Mouse (Mus musculus) limb, embryonic 15.5 days (tissue): ENCODE data around the gene Hoxa5. TPM values are rescaled to one million over a fixed set of nuclear protein-coding genes. Genes with fewer than 3 reads are reported as not detected.

Source experiments
- ATAC-seq: fragments of 200-750 bp; cut with Nextera tagmentation; 2 replicates; pipeline ENCODE4 v1.8.0; 2017; ENCODE audit warnings: low read depth, moderate TSS enrichment; ENCODE audit not compliant: insufficient number of reproducible peaks, low FRiP score, low TSS enrichment
- H3K27ac ChIP-seq: fragments of 300-500 bp; sonication (generic); 2 replicates; pipeline ENCODE4 v1.5.1; 2015; ENCODE audit warnings: moderate library complexity, mild to moderate bottlenecking, inconsistent platforms
- H3K27me3 ChIP-seq: fragments of 300-500 bp; sonication (generic); 2 replicates; pipeline ENCODE4 v1.6.1; 2015; ENCODE audit warnings: inconsistent platforms
- H3K36me3 ChIP-seq: fragments of 300-500 bp; sonication (generic); 2 replicates; pipeline ENCODE4 v1.6.1; 2015; ENCODE audit warnings: inconsistent platforms
- H3K4me1 ChIP-seq: fragments of 300-500 bp; sonication (generic); 2 replicates; pipeline ENCODE4 v1.6.1; 2015; ENCODE audit warnings: inconsistent platforms
- H3K4me2 ChIP-seq: fragments of 300-500 bp; sonication (generic); 2 replicates; pipeline ENCODE4 v1.6.1; 2015; ENCODE audit warnings: mild to moderate bottlenecking, inconsistent platforms
- H3K4me3 ChIP-seq: fragments of 300-500 bp; sonication (generic); 2 replicates; pipeline ENCODE4 v1.5.1; 2015; ENCODE audit warnings: mild to moderate bottlenecking, inconsistent platforms
- H3K9ac ChIP-seq: fragments of 300-500 bp; sonication (generic); 2 replicates; pipeline ENCODE4 v1.6.1; 2015; ENCODE audit warnings: inconsistent platforms
- H3K9me3 ChIP-seq: fragments of 300-500 bp; sonication (generic); 2 replicates; pipeline ENCODE4 v1.6.1; 2016; ENCODE audit warnings: inconsistent platforms
- WGBS: fragments of 180-500 bp; shearing (Covaris S2); methylation state at CpG from one replicate; pipeline ENCODE4 v1.1.7; 2015; 5-methylcytosine and 5-hydroxymethylcytosine counted together
- polyA plus RNA-seq: library from polyadenylated mRNA; unstranded; fragments of >200 nt; fragmentation: Nextera tagmentation; extraction: Ambion mirVana; gene quantifications from 2 replicates; pipeline ENCODE4 v1.2.1, GENCODE M21; 2015

Hoxa5 gene
- polyA plus RNA-seq, 1 experiment from 2014 or later: 1.7 TPM

DNA sequence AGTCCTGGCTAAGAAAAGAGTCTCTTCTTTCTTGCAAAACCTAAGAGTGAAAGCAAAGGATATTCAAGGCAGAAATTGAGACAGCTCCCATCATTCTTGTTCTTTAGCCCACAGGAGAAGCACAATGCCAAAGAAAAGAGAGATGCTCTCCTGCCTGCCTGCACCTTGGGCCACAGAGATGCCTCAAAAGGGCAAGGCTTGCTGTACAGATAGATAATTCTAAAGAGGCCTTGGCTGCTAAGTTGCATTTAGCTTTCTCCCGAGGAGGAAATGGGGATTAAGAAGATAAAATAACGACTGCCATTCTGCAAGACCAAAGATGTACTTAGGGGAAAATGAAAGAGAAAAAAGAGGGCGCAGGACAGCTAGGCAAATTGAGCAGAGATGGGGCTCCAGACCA lies 42.5 kb upstream of the Hoxa5 start:
- Histone ChIP-seq H3K4me1 (peaks cover 32% of the 10 kb centered on the region), H3K4me3 (peak overlapping the region; percentile 64), H3K9me3 (no peaks in the 10 kb centered on the region), H3K4me2 (peak overlapping the region; percentile 60), H3K9ac (peak overlapping the region; percentile 89), H3K27me3 (0 out of 2 replicates have a peak, but pooled peaks cover 15% of the 10 kb centered on the region), H3K36me3 (no peaks in the 10 kb centered on the region), H3K27ac (peak overlapping the region; percentile 96)
- ATAC-seq: no peak
- 9% methylated on average over 3 of the region's 3 CpGs for WGBS

DNA sequence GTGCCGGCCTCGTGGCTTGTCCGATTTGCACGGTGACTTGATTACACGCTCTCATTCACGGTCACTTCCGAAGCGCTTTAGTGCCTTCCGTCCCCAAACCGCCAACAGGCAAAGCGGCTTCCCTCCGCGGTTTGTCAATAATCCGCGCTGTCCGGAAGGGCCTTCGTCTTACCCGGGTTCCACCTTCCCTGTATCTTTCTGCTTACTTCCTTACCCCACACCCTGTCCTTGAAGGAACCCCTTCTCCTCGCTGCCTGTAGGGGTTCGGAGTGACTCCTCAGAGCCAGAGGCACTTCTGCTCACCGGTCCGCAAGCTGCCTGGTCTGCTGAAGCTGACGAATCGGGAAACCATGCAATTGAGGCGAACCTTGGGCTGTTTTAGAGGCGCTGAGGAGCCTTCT lies 42.0 kb upstream of the Hoxa5 start:
- Histone ChIP-seq H3K9ac (peak overlapping the region; percentile 89), H3K4me1 (peaks cover 32% of the 10 kb centered on the region), H3K36me3 (no peaks in the 10 kb centered on the region), H3K4me3 (peak overlapping the region; percentile 64), H3K4me2 (peak overlapping the region; percentile 60), H3K27me3 (peaks cover 14% of the 10 kb centered on the region; the same call in 1 of the 2 replicates), H3K9me3 (no peaks in the 10 kb centered on the region), H3K27ac (peak overlapping the region; percentile 96)
- no peak for ATAC-seq
- 2% methylated on average over 26 of the region's 26 CpGs for WGBS

DNA sequence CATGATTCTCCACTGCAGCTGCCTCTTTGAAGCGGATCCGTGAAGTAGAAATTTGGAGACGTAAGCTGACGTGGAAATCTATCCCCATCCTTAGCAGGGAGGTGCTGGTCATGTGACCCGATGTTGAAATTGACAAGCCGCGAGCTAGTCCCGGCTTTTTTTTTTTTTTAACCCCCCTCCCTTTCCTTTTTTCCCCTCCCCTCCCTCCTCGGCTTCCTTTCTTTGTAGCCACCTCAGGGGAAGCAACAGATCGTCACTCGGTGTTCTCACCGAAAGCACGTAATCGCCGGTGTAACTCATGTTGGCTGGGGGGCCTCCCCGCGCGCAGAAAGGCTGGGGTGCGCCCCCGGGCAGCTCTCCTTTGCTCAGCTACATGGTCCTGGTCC lies 41.4 kb upstream of the Hoxa5 start, which contains the start of gene Hoxa11:
TSS of gene Hoxa11 (minus strand) at position 54 of the 386 bp plus-strand sequence.
- Histone ChIP-seq H3K4me2 (peak within 1 kb of the TSS; percentile 60), H3K27ac (peak within 1 kb of the TSS; percentile 96), H3K4me1 (peaks cover 35% of the 10 kb centered on the region), H3K27me3 (peaks cover 20% of the 10 kb centered on the region; the same call in 1 of the 2 replicates), H3K9ac (peak within 1 kb of the TSS; percentile 89), H3K4me3 (peak within 1 kb of the TSS; percentile 64), H3K9me3 (no peaks in the 10 kb centered on the region), H3K36me3 (no peaks in the 10 kb centered on the region)
- ATAC-seq: peak; percentile 70
- WGBS: under 1% methylated on average over 20 of the region's 20 CpGs

DNA sequence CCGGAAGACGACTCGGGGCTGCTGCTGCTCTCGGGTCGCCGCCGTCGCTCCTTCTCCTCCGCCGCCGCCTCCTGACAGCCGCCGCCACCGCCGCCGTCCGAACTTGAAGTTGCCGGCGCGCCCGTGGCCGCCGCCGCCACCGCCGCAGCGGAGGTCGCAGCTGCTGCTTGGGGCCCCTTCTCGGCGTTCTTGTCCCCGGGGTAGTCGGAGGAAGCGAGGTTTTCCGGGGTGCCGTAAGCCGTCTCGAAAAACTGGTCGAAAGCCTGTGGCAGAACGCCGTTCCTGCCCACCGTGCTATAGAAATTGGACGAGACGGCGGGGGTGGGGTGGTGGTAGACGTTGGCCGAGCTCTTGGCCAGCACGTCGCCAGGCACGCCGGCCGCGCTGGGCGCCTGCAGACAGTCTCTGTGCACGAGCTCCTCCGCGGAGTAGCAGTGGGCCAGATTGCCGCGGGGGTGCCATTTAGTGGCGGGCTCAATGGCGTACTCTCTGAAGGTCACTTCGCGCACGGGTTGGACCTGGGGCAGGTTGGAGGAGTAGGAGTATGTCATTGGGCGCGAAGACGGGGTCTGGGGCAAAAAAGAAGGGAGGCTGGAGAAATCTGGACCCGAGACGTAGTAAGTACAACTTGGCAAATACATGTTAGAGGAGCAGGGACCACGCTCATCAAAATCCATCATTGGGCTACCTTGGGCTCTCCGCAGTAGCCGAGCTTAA lies 40.8 kb upstream of the Hoxa5 start:
- WGBS: under 1% methylated on average over 64 of the region's 71 CpGs
- no peaks in the 10 kb centered on the region for H3K9me3 ChIP-seq
- ATAC-seq: peak; percentile 23
- H3K4me2 ChIP-seq: peak overlapping the region; percentile 60
- H3K27me3 ChIP-seq: peaks cover 20% of the 10 kb centered on the region; the same call in 1 of the 2 replicates
- H3K36me3 ChIP-seq: no peaks in the 10 kb centered on the region
- peak overlapping the region; percentile 96 for H3K27ac ChIP-seq
- H3K4me1 ChIP-seq: peaks cover 39% of the 10 kb centered on the region
- H3K9ac ChIP-seq: peak overlapping the region; percentile 89
- peak overlapping the region; percentile 64 for H3K4me3 ChIP-seq

DNA sequence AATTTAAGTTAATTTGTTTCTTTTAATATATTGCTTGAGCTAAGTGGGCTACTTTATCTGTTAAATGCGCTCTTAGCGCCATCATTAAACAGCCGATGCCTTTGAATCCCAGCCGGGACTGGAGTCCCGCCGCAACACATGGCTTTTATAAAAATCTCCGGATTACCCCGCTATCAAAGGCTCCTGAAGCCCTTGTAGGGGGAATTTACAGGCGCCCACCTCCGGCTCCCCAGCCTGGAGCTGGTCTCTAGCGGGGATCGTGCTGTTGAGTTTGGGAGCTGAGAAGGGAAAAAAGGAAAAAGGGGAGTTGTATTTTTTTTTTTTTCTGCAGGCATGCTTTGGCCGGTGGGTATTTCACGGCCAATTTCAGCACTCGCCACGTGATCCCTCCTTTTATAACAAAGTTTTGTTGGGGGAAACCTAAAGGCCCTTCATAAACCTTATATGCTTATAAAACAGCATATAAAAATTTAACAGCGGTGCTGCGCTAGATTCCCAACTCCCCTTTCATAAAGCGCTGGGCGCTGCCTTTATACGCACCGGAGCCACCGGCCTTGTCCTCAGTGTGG lies 40.2 kb upstream of the Hoxa5 start:
- Histone ChIP-seq H3K9me3 (no peaks in the 10 kb centered on the region), H3K4me1 (peaks cover 33% of the 10 kb centered on the region), H3K27me3 (peaks cover 23% of the 10 kb centered on the region; the same call in 1 of the 2 replicates), H3K4me3 (peak overlapping the region; percentile 64), H3K4me2 (peak overlapping the region; percentile 60), H3K36me3 (no peaks in the 10 kb centered on the region), H3K27ac (peak overlapping the region; percentile 96), H3K9ac (peak overlapping the region; percentile 89)
- no peak for ATAC-seq
- under 1% methylated on average over 23 of the region's 23 CpGs for WGBS

DNA sequence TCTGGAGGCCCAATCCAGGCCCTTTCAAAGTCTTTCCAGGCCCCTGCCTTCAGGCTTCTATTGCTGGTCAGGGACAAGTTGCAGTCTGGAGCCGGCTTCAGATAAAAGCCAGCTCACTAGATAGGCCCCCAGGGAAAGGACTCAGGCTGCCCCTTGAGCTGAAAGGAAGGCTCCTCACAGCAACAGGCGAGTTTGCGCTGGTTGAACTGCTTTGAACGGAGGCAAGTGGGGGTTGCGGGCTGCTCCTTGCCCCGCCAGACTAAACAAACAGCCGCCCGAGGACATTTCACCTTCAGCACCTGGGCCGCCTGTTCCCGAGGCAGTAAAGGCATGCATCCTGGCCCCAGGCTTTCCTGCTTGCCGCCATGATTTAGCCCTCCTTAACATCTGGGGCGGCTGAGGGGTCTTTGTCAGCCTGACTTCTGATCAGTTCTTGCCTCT lies 39.3 kb upstream of the Hoxa5 start:
- Histone ChIP-seq H3K27me3 (peaks cover 23% of the 10 kb centered on the region; the same call in 1 of the 2 replicates), H3K9ac (peak overlapping the region; percentile 89), H3K4me2 (peak overlapping the region; percentile 60), H3K4me1 (peaks cover 32% of the 10 kb centered on the region), H3K27ac (peak overlapping the region; percentile 96), H3K9me3 (no peaks in the 10 kb centered on the region), H3K36me3 (no peaks in the 10 kb centered on the region), H3K4me3 (peak overlapping the region; percentile 64)
- no peak for ATAC-seq
- 6% methylated on average over 12 of the region's 12 CpGs for WGBS

DNA sequence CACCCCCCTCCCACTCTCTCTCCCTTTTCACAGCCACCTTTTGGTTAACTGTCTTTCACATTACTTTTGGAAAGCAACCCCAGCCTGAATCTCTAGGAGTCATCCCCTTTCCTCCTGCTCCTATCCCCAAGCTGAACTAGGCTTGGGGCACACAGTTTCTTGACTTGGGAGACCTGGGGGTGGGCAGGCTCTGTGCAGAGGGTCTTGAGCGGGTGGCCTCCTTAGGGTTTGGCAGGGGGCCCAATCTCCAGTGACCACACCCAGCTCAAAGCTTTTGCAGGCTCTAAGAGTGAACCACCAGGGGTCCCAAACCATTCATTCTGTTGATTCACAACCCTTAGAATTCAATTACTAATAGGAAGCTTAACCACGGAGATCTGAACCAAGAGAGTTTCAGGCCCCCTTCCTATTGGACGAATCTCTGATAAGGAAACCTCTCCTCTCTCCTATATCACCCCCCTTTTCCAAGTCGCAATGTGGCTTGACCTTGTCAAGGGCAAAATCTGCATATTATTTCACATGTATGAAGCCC lies 38.5 kb upstream of the Hoxa5 start:
- no peak for ATAC-seq
- no peaks in the 10 kb centered on the region for H3K36me3 ChIP-seq
- peaks cover 17% of the 10 kb centered on the region; the same call in 1 of the 2 replicates for H3K27me3 ChIP-seq
- peak overlapping the region; percentile 96 for H3K27ac ChIP-seq
- peaks cover 32% of the 10 kb centered on the region for H3K4me1 ChIP-seq
- peak overlapping the region; percentile 64 for H3K4me3 ChIP-seq
- H3K9me3 ChIP-seq: no peaks in the 10 kb centered on the region
- WGBS: 23% methylated on average over 4 of the region's 4 CpGs
- peak overlapping the region; percentile 60 for H3K4me2 ChIP-seq
- no peak overlapping the region for H3K9ac ChIP-seq

DNA sequence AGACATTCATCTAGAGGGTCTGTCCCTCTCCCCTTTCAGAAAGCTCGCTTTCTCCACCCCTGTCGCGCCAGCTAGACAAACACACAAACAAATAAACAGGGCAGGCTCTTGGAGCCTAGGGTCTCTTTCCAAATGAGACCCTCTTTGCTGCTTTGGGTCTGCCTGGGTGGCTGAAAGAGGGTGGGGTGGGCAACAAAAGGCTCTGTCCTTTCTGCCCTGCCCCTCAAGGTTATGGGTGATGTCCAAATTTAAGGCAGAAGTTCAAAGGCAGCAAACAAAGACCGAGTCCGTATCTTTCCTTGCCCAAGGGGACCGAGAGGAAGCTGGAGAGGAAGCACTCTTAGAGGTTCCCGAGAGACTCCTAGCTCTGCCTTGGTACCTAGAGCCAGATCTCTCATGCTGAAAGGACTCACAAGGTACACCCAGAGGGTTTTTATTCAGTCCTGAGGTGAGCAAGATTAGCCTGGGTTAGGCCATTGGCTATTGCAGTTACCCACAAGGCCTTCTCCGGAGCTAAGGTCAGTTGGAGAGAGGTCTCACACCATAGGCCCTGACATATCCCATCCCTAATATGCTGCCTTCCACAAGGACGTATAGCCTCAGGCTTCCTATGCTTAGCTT lies 36.7 kb upstream of the Hoxa5 start:
- Histone ChIP-seq H3K27me3 (peaks cover 17% of the 10 kb centered on the region; the same call in 1 of the 2 replicates), H3K4me1 (peaks cover 45% of the 10 kb centered on the region), H3K9me3 (no peaks in the 10 kb centered on the region), H3K4me2 (peak overlapping the region; percentile 50), H3K4me3 (peak overlapping the region; percentile 59), H3K27ac (peak overlapping the region; percentile 97), H3K36me3 (no peaks in the 10 kb centered on the region), H3K9ac (peak overlapping the region; percentile 85; the same call in 1 of the 2 replicates)
- WGBS: 23% methylated on average over 9 of the region's 9 CpGs
- no peak for ATAC-seq

DNA sequence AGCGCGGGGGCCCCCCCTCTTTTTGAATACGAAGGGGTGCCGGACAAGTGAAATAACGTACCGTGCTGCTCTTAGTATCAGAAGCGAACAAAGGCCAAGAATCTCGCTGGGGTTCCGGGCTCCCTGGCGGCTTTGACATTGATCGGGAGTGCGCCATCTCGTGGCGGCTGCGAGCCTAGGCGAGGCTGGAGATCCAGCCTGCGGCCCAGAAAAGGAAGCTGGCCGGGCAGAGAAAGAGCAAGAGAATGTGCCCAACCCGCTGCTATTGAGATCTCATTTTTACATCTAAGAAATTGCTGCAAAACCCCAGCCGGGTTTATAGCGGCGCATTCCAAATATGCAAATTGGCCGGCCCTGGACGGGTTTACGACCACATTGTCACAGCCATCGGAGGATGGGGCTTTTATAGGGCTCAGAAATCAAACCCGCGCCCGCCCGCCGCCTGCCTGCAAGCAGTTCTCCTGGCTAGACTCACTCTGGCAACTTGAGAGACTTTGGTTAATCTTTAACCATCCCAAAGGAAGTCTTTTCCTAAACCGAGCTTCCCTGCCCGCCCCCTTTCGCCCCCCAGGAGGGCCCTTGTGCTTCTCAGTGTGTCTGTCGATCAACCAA lies 36.1 kb upstream of the Hoxa5 start, which contains the start of gene Hoxa10:
TSS of gene Hoxa10 (minus strand) at position 466 of the 612 bp plus-strand sequence.
- peaks cover 51% of the 10 kb centered on the region for H3K4me1 ChIP-seq
- ATAC-seq: peak; percentile 77
- no peaks in the 10 kb centered on the region for H3K9me3 ChIP-seq
- H3K27me3 ChIP-seq: peaks cover 17% of the 10 kb centered on the region; the same call in 1 of the 2 replicates
- H3K9ac ChIP-seq: peak within 1 kb of the TSS; percentile 85
- H3K36me3 ChIP-seq: no peaks in the 10 kb centered on the region
- peak within 1 kb of the TSS; percentile 59 for H3K4me3 ChIP-seq
- 3% methylated on average over 35 of the region's 35 CpGs for WGBS
- H3K27ac ChIP-seq: peak within 1 kb of the TSS; percentile 97
- H3K4me2 ChIP-seq: peak within 1 kb of the TSS; percentile 50

DNA sequence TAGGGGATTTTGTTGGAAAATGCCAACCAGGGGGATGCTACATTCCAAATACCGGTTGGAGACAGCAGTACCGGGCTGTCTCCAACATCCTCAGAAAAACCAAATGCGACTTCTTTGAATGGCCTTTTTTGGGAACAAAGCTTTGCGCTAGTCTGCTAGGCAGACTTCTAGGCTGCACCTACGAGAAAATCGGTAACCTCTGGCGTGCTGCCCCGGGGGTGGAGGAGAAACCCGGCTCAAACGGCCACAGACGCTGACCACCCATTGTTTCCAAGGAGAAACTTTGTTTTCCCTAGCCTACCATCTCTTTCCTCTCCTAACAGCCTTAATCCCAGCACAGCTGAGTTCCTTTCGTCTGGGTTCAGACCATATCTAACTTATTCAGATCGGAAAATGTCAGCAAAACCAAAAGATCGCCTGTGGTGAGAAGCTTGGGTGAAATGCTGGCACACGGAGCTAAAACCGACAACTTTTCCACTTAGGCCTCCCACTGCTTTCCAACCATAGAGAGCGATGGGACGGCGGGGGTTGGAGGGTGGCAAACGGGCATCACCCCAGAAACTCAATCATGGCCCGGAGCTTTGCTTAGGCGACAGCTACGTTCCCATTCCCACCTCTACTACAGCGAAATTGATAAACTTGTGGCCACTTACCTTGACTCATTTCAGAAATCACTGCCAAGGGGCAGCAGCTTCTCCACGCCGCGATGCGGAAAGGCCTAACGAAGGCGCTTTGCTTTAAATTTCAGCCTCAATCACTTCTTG lies 35.4 kb upstream of the Hoxa5 start:
- Histone ChIP-seq H3K4me1 (peaks cover 58% of the 10 kb centered on the region), H3K9ac (peak overlapping the region; percentile 85), H3K4me2 (peak overlapping the region; percentile 50), H3K9me3 (no peaks in the 10 kb centered on the region), H3K4me3 (peak overlapping the region; percentile 59), H3K27ac (peak overlapping the region; percentile 97), H3K27me3 (peaks cover 17% of the 10 kb centered on the region; the same call in 1 of the 2 replicates), H3K36me3 (no peaks in the 10 kb centered on the region)
- ATAC-seq: no peak
- WGBS: 1% methylated on average over 30 of the region's 30 CpGs
